Mouse (Mus musculus): ENCODE data around the gene Ucp3. TPM values are rescaled to one million over a fixed set of nuclear protein-coding genes. Genes with fewer than 3 reads are reported as not detected.
A peak's percentile ranks its signal among the peaks of the same experiment; 100 is the strongest.

The Ucp3 gene
- polyA plus RNA-seq, 1 experiment = 107 TPM

GRCm38 (mm10) chr7:100487301-100487700 is 14.5 kb downstream of the Ucp3 start:
- no peaks in the 10 kb centered on the region for H3K4me1 ChIP-seq (ENCODE audit: control insufficient read depth, insufficient read depth, insufficient read length, low read length)
- no peak overlapping the region for H3K27ac ChIP-seq (replicated peaks; ENCODE audit: low read depth, low read length)
- H3K4me3 ChIP-seq (ENCODE audit: insufficient read depth, low read depth, low read length) = no peak overlapping the region

DNA sequence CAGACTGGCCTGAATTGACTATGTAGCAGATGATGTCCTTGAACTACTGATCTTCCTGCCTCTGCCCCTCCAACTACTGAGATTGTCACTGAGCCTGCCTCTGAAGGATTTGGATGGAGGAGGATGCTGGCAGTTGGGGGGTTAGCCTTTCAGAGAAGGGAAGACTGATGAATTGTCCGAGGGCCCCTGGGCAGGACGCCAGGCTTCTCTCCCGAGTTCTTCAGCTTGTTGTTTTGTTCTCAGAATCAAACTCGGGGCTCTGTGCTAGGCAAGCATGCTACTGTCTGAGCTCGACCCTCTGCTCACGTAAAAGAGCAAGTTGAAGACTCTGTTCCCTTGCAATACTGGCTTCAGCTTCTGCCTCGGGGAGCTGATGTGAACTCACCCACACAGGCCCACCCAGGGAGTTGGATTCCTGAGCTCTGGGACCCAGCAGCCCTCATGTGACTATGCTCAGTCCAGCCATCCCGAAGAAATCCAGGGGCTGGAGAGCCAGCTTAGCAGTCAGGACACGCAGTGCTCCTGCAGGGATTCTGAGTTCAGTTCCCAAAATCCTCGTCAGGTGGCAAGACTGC is 15.8 kb downstream of the Ucp3 start:
- no peaks in the 10 kb centered on the region for H3K4me1 ChIP-seq (ENCODE audit: control insufficient read depth, insufficient read depth, insufficient read length, low read length)
- H3K4me3 ChIP-seq (ENCODE audit: insufficient read depth, low read depth, low read length) = no peak overlapping the region
- no peak overlapping the region for H3K27ac ChIP-seq (replicated peaks; ENCODE audit: low read depth, low read length)

GRCm38 (mm10) chr7:100492391-100493116 is 19.8 kb downstream of the Ucp3 start:
- 0 out of 2 replicates have a peak, but pooled peaks cover 5% of the 10 kb centered on the region for H3K4me1 ChIP-seq (ENCODE audit: control insufficient read depth, insufficient read depth, insufficient read length, low read length)
- H3K27ac ChIP-seq (replicated peaks; ENCODE audit: low read depth, low read length) = peak overlapping the region; percentile 66

GRCm38 (mm10) chr7:100493117-100493483 is 20.3 kb downstream of the Ucp3 start, which contains the start of gene Ucp2:
Ucp2 (plus strand) TSS chr7:100493337.
- Histone ChIP-seq H3K27ac (replicated peaks; ENCODE audit: low read depth, low read length) (peak within 1 kb of the TSS; percentile 84), H3K4me1 (ENCODE audit: control insufficient read depth, insufficient read depth, insufficient read length, low read length) (0 out of 2 replicates have a peak, but pooled peaks cover 5% of the 10 kb centered on the region), H3K4me3 (ENCODE audit: insufficient read depth, low read depth, low read length) (peak within 1 kb of the TSS; percentile 72)

More at GRCm38 (mm10) chr7:100492391-100493116, 19.8 kb downstream of the Ucp3 start:
- H3K4me3 ChIP-seq (ENCODE audit: insufficient read depth, low read depth, low read length) = peak overlapping the region; percentile 72

- Histone ChIP-seq H3K4me1 (ENCODE audit: control insufficient read depth, insufficient read depth, insufficient read length, low read length) (0 out of 2 replicates have a peak, but pooled peaks cover 5% of the 10 kb centered on the region), H3K4me3 (ENCODE audit: insufficient read depth, low read depth, low read length) (peak overlapping the region; percentile 72), H3K27ac (replicated peaks; ENCODE audit: low read depth, low read length) (peak overlapping the region; percentile 84)
Measured at GRCm38 (mm10) chr7:100493484-100494414, 21.0 kb downstream of the Ucp3 start.

GRCm38 (mm10) chr7:100494415-100494831 is 21.6 kb downstream of the Ucp3 start:
- H3K4me1 ChIP-seq (ENCODE audit: control insufficient read depth, insufficient read depth, insufficient read length, low read length) = 0 out of 2 replicates have a peak, but pooled peaks cover 5% of the 10 kb centered on the region
- H3K27ac ChIP-seq (replicated peaks; ENCODE audit: low read depth, low read length) = peak overlapping the region; percentile 84
- H3K4me3 ChIP-seq (ENCODE audit: insufficient read depth, low read depth, low read length) = peak overlapping the region; percentile 72

DNA sequence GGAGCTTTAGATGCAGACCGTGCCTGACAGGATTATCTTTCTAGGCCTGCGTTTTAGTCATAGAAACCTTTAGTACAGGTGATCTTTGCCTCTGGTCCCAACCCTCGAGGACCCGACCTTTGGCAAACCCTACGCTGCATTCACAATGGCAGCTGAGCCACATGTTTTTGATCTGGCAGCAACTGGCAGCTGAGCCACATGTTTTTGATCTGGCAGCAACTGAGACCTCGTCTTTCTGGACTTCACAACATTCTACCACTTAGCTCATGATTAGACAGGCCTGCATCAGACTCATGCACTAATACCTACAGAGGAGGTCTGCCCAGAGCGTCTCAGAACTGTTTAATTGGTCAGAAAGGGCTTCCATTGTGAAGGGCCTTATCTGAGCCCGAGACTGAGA is 22.3 kb downstream of the Ucp3 start:
- H3K27ac ChIP-seq (replicated peaks; ENCODE audit: low read depth, low read length) = peak overlapping the region; percentile 84
- 0 out of 2 replicates have a peak, but pooled peaks cover 5% of the 10 kb centered on the region for H3K4me1 ChIP-seq (ENCODE audit: control insufficient read depth, insufficient read depth, insufficient read length, low read length)

GRCm38 (mm10) chr7:100495581-100496251 is 22.9 kb downstream of the Ucp3 start:
- Histone ChIP-seq H3K27ac (replicated peaks; ENCODE audit: low read depth, low read length) (peak overlapping the region; percentile 92), H3K4me3 (ENCODE audit: insufficient read depth, low read depth, low read length) (peak overlapping the region; percentile 72), H3K4me1 (ENCODE audit: control insufficient read depth, insufficient read depth, insufficient read length, low read length) (peaks cover 9% of the 10 kb centered on the region; the same call in 1 of the 2 replicates)

More for the DNA sequence above, 22.3 kb downstream of the Ucp3 start:
- peak overlapping the region; percentile 72 for H3K4me3 ChIP-seq (ENCODE audit: insufficient read depth, low read depth, low read length)

- H3K4me3 ChIP-seq (ENCODE audit: insufficient read depth, low read depth, low read length) = peak overlapping the region; percentile 40
- H3K4me1 ChIP-seq (ENCODE audit: control insufficient read depth, insufficient read depth, insufficient read length, low read length) = peaks cover 9% of the 10 kb centered on the region; the same call in 1 of the 2 replicates
- peak overlapping the region; percentile 92 for H3K27ac ChIP-seq (replicated peaks; ENCODE audit: low read depth, low read length)
Measured at GRCm38 (mm10) chr7:100496371-100496770, 23.6 kb downstream of the Ucp3 start.

- H3K4me3 ChIP-seq (ENCODE audit: insufficient read depth, low read depth, low read length) = no peak overlapping the region
- peak overlapping the region; percentile 92; the same call in 1 of the 2 replicates for H3K27ac ChIP-seq (replicated peaks; ENCODE audit: low read depth, low read length)
- H3K4me1 ChIP-seq (ENCODE audit: control insufficient read depth, insufficient read depth, insufficient read length, low read length) = peaks cover 9% of the 10 kb centered on the region; the same call in 1 of the 2 replicates
Measured at GRCm38 (mm10) chr7:100496791-100497190, 24.0 kb downstream of the Ucp3 start.

DNA sequence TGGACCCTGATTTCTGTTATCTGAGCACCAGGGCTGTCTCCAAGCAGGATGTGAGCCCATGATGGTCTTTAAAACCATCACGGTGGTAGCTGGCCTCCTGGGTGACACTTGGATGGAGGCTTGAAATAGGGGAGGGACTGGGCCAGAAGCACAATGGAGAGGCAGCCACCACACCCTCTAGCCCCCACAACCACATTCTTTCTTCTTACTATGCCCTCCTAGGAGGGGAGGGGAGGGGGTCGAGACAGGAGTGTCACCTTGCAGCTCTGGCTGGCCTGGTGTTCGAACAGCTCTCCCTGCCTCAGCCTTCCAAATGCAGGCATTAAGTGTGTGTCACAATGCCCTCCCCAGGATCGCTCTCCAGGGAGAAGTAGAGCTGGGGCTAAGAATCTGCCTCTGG is 24.6 kb downstream of the Ucp3 start:
- H3K4me3 ChIP-seq (ENCODE audit: insufficient read depth, low read depth, low read length) = no peak overlapping the region
- H3K4me1 ChIP-seq (ENCODE audit: control insufficient read depth, insufficient read depth, insufficient read length, low read length) = peaks cover 9% of the 10 kb centered on the region; the same call in 1 of the 2 replicates
- no peak overlapping the region for H3K27ac ChIP-seq (replicated peaks; ENCODE audit: low read depth, low read length)

- peaks cover 9% of the 10 kb centered on the region; the same call in 1 of the 2 replicates for H3K4me1 ChIP-seq (ENCODE audit: control insufficient read depth, insufficient read depth, insufficient read length, low read length)
- no peak overlapping the region for H3K27ac ChIP-seq (replicated peaks; ENCODE audit: low read depth, low read length)
- H3K4me3 ChIP-seq (ENCODE audit: insufficient read depth, low read depth, low read length) = no peak overlapping the region
Measured at GRCm38 (mm10) chr7:100497982-100498381, 25.2 kb downstream of the Ucp3 start.

DNA sequence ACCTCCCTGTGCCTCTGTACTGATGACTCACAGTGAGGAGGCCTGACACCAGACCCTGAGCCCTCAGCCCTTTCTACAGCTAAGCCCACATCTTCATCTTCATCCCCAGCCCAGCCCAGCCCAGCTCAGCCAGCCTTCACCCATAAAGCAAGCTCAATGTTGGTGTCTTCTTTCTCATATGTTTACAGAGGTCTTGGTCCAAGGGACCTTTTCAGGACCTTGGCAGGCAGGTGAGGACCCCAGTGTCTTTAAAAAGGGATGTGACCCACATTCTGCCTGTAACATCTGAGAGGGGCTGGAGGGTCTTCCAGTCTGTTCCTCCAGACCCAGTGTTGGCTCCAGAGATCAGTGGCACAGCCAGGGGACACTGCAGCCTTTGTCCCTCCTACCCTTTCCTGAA is 26.7 kb downstream of the Ucp3 start:
- peaks cover 6% of the 10 kb centered on the region; the same call in 1 of the 2 replicates for H3K4me1 ChIP-seq (ENCODE audit: control insufficient read depth, insufficient read depth, insufficient read length, low read length)
- no peak overlapping the region for H3K27ac ChIP-seq (replicated peaks; ENCODE audit: low read depth, low read length)
- no peak overlapping the region for H3K4me3 ChIP-seq (ENCODE audit: insufficient read depth, low read depth, low read length)

GRCm38 (mm10) chr7:100500276-100500977 is 27.6 kb downstream of the Ucp3 start:
- peaks cover 3% of the 10 kb centered on the region; the same call in 1 of the 2 replicates for H3K4me1 ChIP-seq (ENCODE audit: control insufficient read depth, insufficient read depth, insufficient read length, low read length)
- no peak overlapping the region for H3K4me3 ChIP-seq (ENCODE audit: insufficient read depth, low read depth, low read length)
- no peak overlapping the region for H3K27ac ChIP-seq (replicated peaks; ENCODE audit: low read depth, low read length)

Measured in brown adipose tissue, adult 24 weeks (tissue).